Comparison of ENCODE assay signal across 8 mouse cellular contexts in the genomic region with DNA sequence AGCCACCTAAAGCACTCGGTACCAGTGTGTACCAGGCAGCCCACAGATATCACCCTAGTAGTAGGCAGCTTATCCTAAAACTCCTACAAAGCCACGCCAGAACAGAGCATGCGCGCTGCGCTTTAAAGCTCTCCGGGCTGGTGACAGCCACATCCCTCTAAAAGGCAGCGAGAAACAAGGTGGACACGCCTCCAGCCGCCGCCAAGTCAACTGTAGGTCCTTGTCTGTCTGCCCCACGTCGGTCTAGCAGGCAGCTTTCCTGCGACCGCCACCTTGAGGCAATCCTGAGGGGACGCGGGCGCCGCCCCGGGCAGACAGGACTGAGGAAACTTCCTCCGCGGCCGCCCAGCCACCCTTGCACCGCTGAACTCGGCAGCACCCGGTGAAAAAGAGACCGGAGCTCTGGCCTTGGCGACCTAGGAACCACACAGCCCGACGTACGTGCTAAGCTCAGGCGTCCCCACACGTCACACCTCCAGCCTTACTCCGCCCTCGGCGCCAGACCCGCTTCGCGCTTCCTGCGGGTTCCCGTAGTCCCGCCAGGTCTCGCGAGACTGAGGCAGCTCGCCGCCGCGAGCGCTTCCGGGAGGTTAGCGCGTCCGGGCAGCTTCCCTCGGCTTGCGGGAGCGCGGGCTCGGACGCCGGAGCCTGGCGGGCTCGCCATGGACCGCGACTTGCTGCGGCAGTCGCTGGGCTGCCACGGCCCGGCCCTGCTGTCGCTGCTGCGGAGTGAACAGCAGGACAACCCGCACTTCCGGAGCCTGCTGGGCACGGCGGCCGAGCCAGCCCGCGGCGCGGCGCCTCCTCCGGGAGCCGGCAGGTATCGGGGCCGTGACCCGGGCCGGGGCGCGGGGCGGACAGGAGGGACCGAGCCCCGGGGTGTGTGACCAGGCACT. TPM values are rescaled to one million over a fixed set of nuclear protein-coding genes. Genes with fewer than 3 reads are reported as not detected.
DNase-seq lines count a peak whose midpoint lies in the region; ATAC-seq and TF ChIP-seq lines count a peak whose summit lies in the region.

Gene Ttc14, plus strand, starts transcription at position 216 of the 896 bp plus-strand sequence.

- ATAC-seq in embryonic facial prominence, embryonic 15.5 days (ENCODE audit: insufficient number of reproducible peaks, low FRiP score, low TSS enrichment, low read depth): peak; percentile 99
- ATAC-seq in limb, embryonic 14.5 days (ENCODE audit: low FRiP score, low read depth): peak; percentile 100
- peak; percentile 100 for ATAC-seq in midbrain, postnatal 0 days (ENCODE audit: low FRiP score)

- WGBS in bone marrow, adult 2 months: under 1% methylated on average over 90 of the region's 90 CpGs
- WGBS in embryonic facial prominence, embryonic 15.5 days: under 1% methylated on average over 90 of the region's 90 CpGs
- WGBS in limb, embryonic 14.5 days: under 1% methylated on average over 69 of the region's 90 CpGs
- under 1% methylated on average over 88 of the region's 90 CpGs for WGBS in midbrain, postnatal 0 days

- peak within 1 kb of the TSS; percentile 96 for H3K4me3 ChIP-seq in bone marrow, adult 2 months (replicated peaks; ENCODE audit: control insufficient read depth, low read depth, low read length)
- peak within 1 kb of the TSS; percentile 97 for H3K4me3 ChIP-seq in embryonic facial prominence, embryonic 15.5 days (replicated peaks)
- peak within 1 kb of the TSS; percentile 99 for H3K4me3 ChIP-seq in limb, embryonic 14.5 days (replicated peaks; ENCODE audit: low read length)
- peak within 1 kb of the TSS; percentile 99 for H3K4me3 ChIP-seq in midbrain, postnatal 0 days (ENCODE audit: low read depth, low read length)

- no peaks in the 10 kb centered on the region for H3K27me3 ChIP-seq in embryonic facial prominence, embryonic 15.5 days
- no peaks in the 10 kb centered on the region for H3K27me3 ChIP-seq in limb, embryonic 14.5 days (ENCODE audit: control insufficient read depth, insufficient read depth, low read length)
- H3K27me3 ChIP-seq in midbrain, postnatal 0 days (ENCODE audit: insufficient read depth, low read length): no peaks in the 10 kb centered on the region

- H3K4me2 ChIP-seq in embryonic facial prominence, embryonic 15.5 days (replicated peaks): peak within 1 kb of the TSS; percentile 67
- peak within 1 kb of the TSS; percentile 64 for H3K4me2 ChIP-seq in limb, embryonic 14.5 days (replicated peaks; ENCODE audit: low read depth, low read length, severe bottlenecking)
- H3K4me2 ChIP-seq in midbrain, postnatal 0 days (ENCODE audit: low read depth, low read length, poor library complexity, severe bottlenecking): peak within 1 kb of the TSS; percentile 80

- H3K36me3 ChIP-seq in embryonic facial prominence, embryonic 15.5 days: peaks cover 6% of the 10 kb centered on the region; the same call in 1 of the 2 replicates
- H3K36me3 ChIP-seq in limb, embryonic 14.5 days (ENCODE audit: control insufficient read depth, insufficient read depth, low read length): peaks cover 15% of the 10 kb centered on the region
- H3K36me3 ChIP-seq in midbrain, postnatal 0 days (ENCODE audit: insufficient read depth, low read length): no peaks in the 10 kb centered on the region

- peak; percentile 98 for DNase-seq in 416B (ENCODE audit: low read depth)
- peak; percentile 98 for DNase-seq in heart, adult 8-10 months (ENCODE audit: low spot score)
- peak; percentile 96 for DNase-seq in kidney, adult 9 months
- peak; percentile 96 for DNase-seq in limb, embryonic 14.5 days (ENCODE audit: low spot score)
- peak; percentile 98 for DNase-seq in midbrain, postnatal 0 days (ENCODE audit: low spot score)
- DNase-seq in spleen, postnatal 14 days (ENCODE audit: low spot score in 2 of 2): peak; percentile 96 to 98

- peak; percentile 94; the same call in 1 of the 2 replicates for TF ChIP-seq POLR2A in bone marrow, adult 2 months (IDR thresholded peaks at IDR 0.05; ENCODE audit: borderline replicate concordance, control insufficient read depth, low read depth, low read length)
- no peak; the same call in 1 of the 2 replicates for TF ChIP-seq POLR2A in limb, embryonic 14.5 days (IDR thresholded peaks at IDR 0.05; ENCODE audit: borderline replicate concordance, extremely low read depth, insufficient read depth, insufficient read length)

- no peaks in the 10 kb centered on the region for H3K4me1 ChIP-seq in bone marrow, adult 2 months (ENCODE audit: control insufficient read depth, insufficient read depth, low read length)
- peaks cover 8% of the 10 kb centered on the region for H3K4me1 ChIP-seq in embryonic facial prominence, embryonic 15.5 days
- H3K4me1 ChIP-seq in limb, embryonic 14.5 days (ENCODE audit: control insufficient read depth, insufficient read depth, low read length): no peaks in the 10 kb centered on the region; the same call in 1 of the 2 replicates
- no peaks in the 10 kb centered on the region for H3K4me1 ChIP-seq in midbrain, postnatal 0 days (ENCODE audit: insufficient read depth, low read length)

- H3K9me3 ChIP-seq in embryonic facial prominence, embryonic 15.5 days (replicated peaks): no peaks in the 10 kb centered on the region
- no peaks in the 10 kb centered on the region for H3K9me3 ChIP-seq in limb, embryonic 14.5 days (ENCODE audit: control insufficient read depth, low read length)
- no peaks in the 10 kb centered on the region for H3K9me3 ChIP-seq in midbrain, postnatal 0 days (ENCODE audit: low read length)

- peak within 1 kb of the TSS; percentile 100 for H3K27ac ChIP-seq in bone marrow, adult 2 months (ENCODE audit: control insufficient read depth, insufficient read depth, low read depth, low read length, poor library complexity)
- peak within 1 kb of the TSS; percentile 100 for H3K27ac ChIP-seq in embryonic facial prominence, embryonic 15.5 days (replicated peaks)
- peak within 1 kb of the TSS; percentile 100 for H3K27ac ChIP-seq in limb, embryonic 14.5 days (replicated peaks; ENCODE audit: low read depth, low read length)
- peak within 1 kb of the TSS; percentile 98 for H3K27ac ChIP-seq in midbrain, postnatal 0 days (ENCODE audit: low read depth, low read length)

- H3K9ac ChIP-seq in embryonic facial prominence, embryonic 15.5 days: peak within 1 kb of the TSS; percentile 96
- H3K9ac ChIP-seq in limb, embryonic 14.5 days (ENCODE audit: low read depth, low read length, severe bottlenecking): peak within 1 kb of the TSS; percentile 97
- H3K9ac ChIP-seq in midbrain, postnatal 0 days (replicated peaks; ENCODE audit: low read length, poor library complexity, severe bottlenecking): peak within 1 kb of the TSS; percentile 93

- TF ChIP-seq CTCF in bone marrow, adult 2 months (IDR thresholded peaks at IDR 0.05; ENCODE audit: control insufficient read depth, insufficient read depth, low read length): peak; percentile 18; the same call in 1 of the 2 replicates
- TF ChIP-seq CTCF in midbrain, postnatal 0 days (IDR thresholded peaks at IDR 0.05): peak; percentile 58

RNA-seq across cellular contexts. Expression of gene Ttc14, which starts in this region (rescaled TPM):
- 17.1 and 22.1 TPM in 2 replicates for polyA plus RNA-seq in bone marrow, adult 2 months (2011; ENCODE audit: insufficient read depth, insufficient read length, low replicate concordance, missing spikeins)
- polyA plus RNA-seq in embryonic facial prominence, embryonic 15.5 days (2015; fragmentation: Nextera tagmentation; extraction: Ambion mirVana): 64.2 and 66.5 TPM in 2 replicates
- total RNA-seq in heart, adult 8-10 months (2022): 10 to 100 TPM; 11.3 to 17.9 (median 14.1) TPM
- polyA plus RNA-seq in limb, embryonic 14.5 days (2012; rRNA removed): 35.2 and 43.6 TPM in 2 replicates
- polyA plus RNA-seq in limb, embryonic 14.5 days (2014; fragmentation: Nextera tagmentation; extraction: Ambion mirVana): 71.4 and 75.9 TPM in 2 replicates
- 51.8 and 60.8 TPM in 2 replicates for total RNA-seq in midbrain, postnatal 0 days (2014; rRNA removed)
- 54.2 and 62.5 TPM in 2 replicates for polyA plus RNA-seq in midbrain, postnatal 0 days (2015; fragmentation: Nextera tagmentation; extraction: Ambion mirVana)

Comparison
In these comparisons a context has a peak if more than half of its experiments do, and no peak if none do; other contexts are left out.
1. Peak in every context shown above with its lines: DNase-seq, ATAC-seq, H3K4me3 ChIP-seq and H3K27ac ChIP-seq.